Mouse (Mus musculus) embryonic facial prominence, embryonic 14.5 days (tissue): ENCODE data around the gene Fcer1g. TPM values are rescaled to one million over a fixed set of nuclear protein-coding genes. Genes with fewer than 3 reads are reported as not detected.
A peak's percentile ranks its signal among the peaks of the same experiment; 100 is the strongest.
"Not testable (repeated sequence)": the region's sequence is repeated elsewhere in the genome, so short reads cannot be mapped to it uniquely, and the experiment has no call there.

Experiments used
- ATAC-seq: fragments of 200-750 bp; cut with Nextera tagmentation; 2 replicates; pipeline ENCODE4 v1.8.0; 2017; ENCODE audit warnings: low read depth, moderate number of reproducible peaks, moderate TSS enrichment
- DNase-seq: peaks from one replicate; pipeline ENCODE4 v3.0.0-alpha.2; 2015; ENCODE audit warnings: low spot score
- H3K27ac ChIP-seq: fragments of 300-500 bp; sonication (generic); replicated peaks from 2 replicates; pipeline ENCODE4 v1.5.1; 2014; ENCODE audit warnings: low read depth, mild to moderate bottlenecking, low read length, moderate library complexity
- H3K27me3 ChIP-seq: fragments of 300-500 bp; sonication (generic); replicated peaks from 2 replicates; pipeline ENCODE4 v1.6.1; 2014; ENCODE audit warnings: low read length; ENCODE audit not compliant: control insufficient read depth, insufficient read depth
- H3K36me3 ChIP-seq: fragments of 300-500 bp; sonication (generic); 2 replicates; pipeline ENCODE4 v1.6.1; 2014; ENCODE audit warnings: low read length, mixed read lengths; ENCODE audit not compliant: control insufficient read depth, insufficient read depth
- H3K4me1 ChIP-seq: fragments of 300-500 bp; sonication (generic); 2 replicates; pipeline ENCODE4 v1.6.1; 2014; ENCODE audit warnings: antibody characterized with exemption, low read length; ENCODE audit not compliant: control insufficient read depth, insufficient read depth
- H3K4me2 ChIP-seq: fragments of 300-500 bp; sonication (generic); 2 replicates; pipeline ENCODE4 v1.6.1; 2014; ENCODE audit warnings: low read depth, mild to moderate bottlenecking, low read length, moderate library complexity, mixed read lengths
- H3K4me3 ChIP-seq: fragments of 300-500 bp; sonication (generic); 2 replicates; pipeline ENCODE4 v1.5.1; 2014; ENCODE audit warnings: low read depth, mild to moderate bottlenecking, low read length
- H3K9ac ChIP-seq: fragments of 300-500 bp; sonication (generic); 2 replicates; pipeline ENCODE4 v1.6.1; 2014; ENCODE audit warnings: low read depth, mild to moderate bottlenecking, low read length, moderate library complexity, mixed read lengths
- H3K9me3 ChIP-seq: fragments of 300-500 bp; sonication (generic); 2 replicates; pipeline ENCODE4 v1.6.1; 2016; ENCODE audit warnings: low read length; ENCODE audit not compliant: control insufficient read depth
- WGBS: fragments of 180-500 bp; shearing (Covaris S2); extraction: QIAGEN DNeasy Blood & Tissue Kit; methylation state at CpG from one replicate; pipeline ENCODE4 v1.1.7; 2014; 5-methylcytosine and 5-hydroxymethylcytosine counted together
- polyA plus RNA-seq: library from polyadenylated mRNA; unstranded; fragments of >200 nt; fragmentation: Nextera tagmentation; extraction: Ambion mirVana; gene quantifications from 2 replicates; pipeline ENCODE4 v1.2.1, GENCODE M21; 2014

Gene Fcer1g
- polyA plus RNA-seq, 1 experiment from 2014 or later = 100 TPM

GRCm38 (mm10) chr1:171249913-171250600 is 15.9 kb upstream of the Fcer1g start, which contains the start of gene Adamts4:
Adamts4 (plus strand) TSS chr1:171250421.
- WGBS = 5% methylated on average over 5 of the region's 5 CpGs
- DNase-seq = peak; percentile 90
- peaks cover 50% of the 10 kb centered on the region for H3K4me1 ChIP-seq

DNA sequence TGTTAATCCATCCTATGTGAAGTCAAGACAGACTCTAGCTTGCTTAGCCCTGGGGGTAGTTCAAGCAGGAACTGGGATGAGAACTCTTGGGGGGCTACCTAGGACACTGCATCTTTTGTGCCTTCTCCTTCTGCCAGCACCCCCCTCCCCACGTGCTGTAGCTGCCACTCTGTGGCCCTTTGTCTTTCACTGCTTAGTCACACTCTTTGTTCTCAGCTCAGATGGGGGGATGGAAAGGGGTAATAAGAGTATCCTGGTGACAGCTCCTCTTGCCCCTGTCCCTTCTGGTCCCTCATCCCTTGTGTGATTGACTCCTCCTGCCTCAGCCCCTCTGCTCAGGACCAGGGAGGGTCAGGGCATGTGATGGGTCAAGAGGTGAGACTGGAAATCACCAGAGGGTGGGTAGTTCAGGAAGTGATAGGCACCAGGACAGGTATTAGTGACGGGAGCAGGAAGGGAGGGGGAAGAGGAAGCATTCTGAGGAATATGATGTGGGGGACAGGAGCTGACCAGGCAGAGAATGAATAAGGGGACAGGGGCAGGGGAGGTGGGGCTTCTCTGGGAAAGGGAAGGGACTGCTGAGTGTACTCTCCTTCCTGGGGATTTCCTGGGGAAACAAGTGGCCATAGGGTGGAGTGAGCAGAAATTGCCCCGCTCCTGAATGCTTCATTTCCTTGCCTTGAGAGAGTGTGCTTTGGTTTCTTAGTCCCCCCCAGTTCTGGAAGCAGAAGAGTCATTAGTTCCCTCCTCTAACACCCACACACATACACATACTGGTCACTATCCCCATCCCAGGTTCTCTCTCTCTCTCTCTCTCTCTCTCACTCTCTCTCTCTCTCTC is 14.4 kb upstream of the Fcer1g start:
- 32% methylated on average over 2 of the region's 3 CpGs for WGBS

More at GRCm38 (mm10) chr1:171249913-171250600, 15.9 kb upstream of the Fcer1g start, which contains the start of gene Adamts4:
- peak; percentile 30; the same call in 1 of the 2 replicates for ATAC-seq
- no peaks in the 10 kb centered on the region for H3K27me3 ChIP-seq
- H3K4me2 ChIP-seq = peak within 1 kb of the TSS; percentile 80
- peak within 1 kb of the TSS; percentile 93 for H3K27ac ChIP-seq
- peak within 1 kb of the TSS; percentile 46 for H3K4me3 ChIP-seq
- no peaks in the 10 kb centered on the region for H3K9me3 ChIP-seq
- peak within 1 kb of the TSS; percentile 63 for H3K9ac ChIP-seq
- H3K36me3 ChIP-seq = peaks cover 27% of the 10 kb centered on the region

GRCm38 (mm10) chr1:171247916-171248315 is 13.8 kb upstream of the Fcer1g start:
- Histone ChIP-seq H3K27ac (peak overlapping the region; percentile 93), H3K27me3 (no peaks in the 10 kb centered on the region), H3K4me1 (peaks cover 50% of the 10 kb centered on the region), H3K36me3 (peaks cover 28% of the 10 kb centered on the region), H3K9ac (peak overlapping the region; percentile 62; the same call in 1 of the 2 replicates), H3K4me3 (peak overlapping the region; percentile 77; the same call in 1 of the 2 replicates), H3K9me3 (no peaks in the 10 kb centered on the region), H3K4me2 (peak overlapping the region; percentile 63)
- ATAC-seq = no peak
- peak; percentile 35 for DNase-seq
- 18% methylated on average over 4 of the region's 4 CpGs for WGBS

More for the DNA sequence above, 14.4 kb upstream of the Fcer1g start:
- DNase-seq = no peak
- Histone ChIP-seq H3K4me2 (0 out of 2 replicates have a peak overlapping the region, but pooled peaks have one; percentile 8), H3K27ac (peak overlapping the region; percentile 93), H3K4me3 (no peak overlapping the region), H3K27me3 (no peaks in the 10 kb centered on the region), H3K9ac (no peak overlapping the region), H3K36me3 (peaks cover 26% of the 10 kb centered on the region), H3K4me1 (peaks cover 50% of the 10 kb centered on the region), H3K9me3 (no peaks in the 10 kb centered on the region)
- no peak for ATAC-seq

- H3K9ac ChIP-seq = peak overlapping the region; percentile 62
Observed at GRCm38 (mm10) chr1:171247453-171247841, 13.3 kb upstream of the Fcer1g start.

DNA sequence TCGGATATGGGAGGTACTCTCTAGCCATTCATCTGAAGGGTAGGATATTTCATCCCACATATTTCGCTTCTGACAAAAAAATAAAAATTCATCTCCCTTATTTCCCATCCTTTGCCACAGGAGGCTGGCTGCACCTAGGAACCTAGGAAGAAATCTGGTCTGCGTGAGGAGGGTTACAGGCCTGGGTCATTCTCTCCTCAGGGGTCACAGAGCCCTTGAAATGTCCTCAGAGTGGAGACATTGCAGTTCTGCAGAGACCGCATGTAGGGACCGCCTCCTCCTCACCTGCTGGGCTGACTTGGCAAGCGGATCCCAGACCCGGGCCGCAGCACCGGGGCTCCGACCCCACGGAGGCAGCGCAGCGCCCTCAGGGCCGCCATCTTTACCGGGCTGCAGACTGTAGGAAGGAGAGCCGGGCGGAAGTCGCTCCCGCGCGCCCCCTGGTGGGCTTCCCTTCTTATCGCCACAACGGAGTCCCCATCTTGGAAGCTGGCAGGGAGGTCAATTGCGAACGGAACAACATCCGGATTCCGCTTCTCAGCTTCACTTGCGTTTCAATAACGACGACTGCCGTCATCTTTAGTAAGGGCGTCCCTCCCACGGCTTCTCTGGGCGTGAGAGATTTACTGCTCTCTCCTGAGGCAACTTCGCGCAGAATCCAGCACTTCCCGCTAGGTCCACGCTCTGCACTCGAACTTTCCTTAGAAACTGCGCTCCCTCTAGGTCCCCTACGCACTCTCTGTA is 12.7 kb upstream of the Fcer1g start:
- H3K27me3 ChIP-seq = no peaks in the 10 kb centered on the region
- peak overlapping the region; percentile 77 for H3K4me3 ChIP-seq
- peak overlapping the region; percentile 64 for H3K4me2 ChIP-seq
- DNase-seq (peak; percentile 100), ATAC-seq (peak; percentile 93)
- H3K4me1 ChIP-seq = peaks cover 42% of the 10 kb centered on the region
- H3K9me3 ChIP-seq = no peaks in the 10 kb centered on the region
- WGBS = under 1% methylated on average over 41 of the region's 41 CpGs
- H3K9ac ChIP-seq = peak overlapping the region; percentile 88
- peak overlapping the region; percentile 93 for H3K27ac ChIP-seq
- peaks cover 36% of the 10 kb centered on the region for H3K36me3 ChIP-seq

More at GRCm38 (mm10) chr1:171247453-171247841, 13.3 kb upstream of the Fcer1g start:
- Histone ChIP-seq H3K4me3 (peak overlapping the region; percentile 77), H3K27me3 (no peaks in the 10 kb centered on the region), H3K4me2 (peak overlapping the region; percentile 63), H3K27ac (peak overlapping the region; percentile 93), H3K4me1 (peaks cover 46% of the 10 kb centered on the region), H3K9me3 (no peaks in the 10 kb centered on the region), H3K36me3 (peaks cover 30% of the 10 kb centered on the region)
- 8% methylated on average over 13 of the region's 13 CpGs for WGBS
- ATAC-seq (no peak), DNase-seq (no peak)

DNA sequence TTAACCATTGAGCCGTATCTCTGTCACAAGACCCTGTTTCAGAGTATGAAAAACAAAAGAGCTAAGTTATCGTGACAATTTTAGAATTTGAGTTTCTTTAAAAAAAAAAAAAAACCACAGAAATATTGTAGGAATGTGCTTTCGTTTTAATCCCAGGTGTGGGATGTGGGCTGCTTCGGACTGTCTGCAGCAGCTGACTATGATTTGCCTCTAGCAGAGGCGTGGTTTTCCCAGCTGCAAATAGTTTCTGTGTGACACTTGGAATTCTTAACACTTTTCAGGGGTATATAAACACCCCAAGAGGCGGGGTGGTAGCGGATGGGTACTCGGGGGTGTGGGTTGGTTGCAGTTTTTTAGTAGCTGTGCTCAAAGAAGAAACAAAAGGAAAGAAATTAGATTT is 11.2 kb upstream of the Fcer1g start:
- H3K36me3 ChIP-seq = peaks cover 51% of the 10 kb centered on the region
- H3K4me1 ChIP-seq = peaks cover 27% of the 10 kb centered on the region
- H3K4me2 ChIP-seq = no peak overlapping the region
- H3K27ac ChIP-seq = no peak overlapping the region; the same call in 1 of the 2 replicates
- no peaks in the 10 kb centered on the region for H3K27me3 ChIP-seq
- DNase-seq (no peak), ATAC-seq (no peak)
- no peak overlapping the region; the same call in 1 of the 2 replicates for H3K4me3 ChIP-seq
- H3K9ac ChIP-seq = no peak overlapping the region; the same call in 1 of the 2 replicates
- 60% methylated on average over 8 of the region's 8 CpGs for WGBS
- no peaks in the 10 kb centered on the region for H3K9me3 ChIP-seq

DNA sequence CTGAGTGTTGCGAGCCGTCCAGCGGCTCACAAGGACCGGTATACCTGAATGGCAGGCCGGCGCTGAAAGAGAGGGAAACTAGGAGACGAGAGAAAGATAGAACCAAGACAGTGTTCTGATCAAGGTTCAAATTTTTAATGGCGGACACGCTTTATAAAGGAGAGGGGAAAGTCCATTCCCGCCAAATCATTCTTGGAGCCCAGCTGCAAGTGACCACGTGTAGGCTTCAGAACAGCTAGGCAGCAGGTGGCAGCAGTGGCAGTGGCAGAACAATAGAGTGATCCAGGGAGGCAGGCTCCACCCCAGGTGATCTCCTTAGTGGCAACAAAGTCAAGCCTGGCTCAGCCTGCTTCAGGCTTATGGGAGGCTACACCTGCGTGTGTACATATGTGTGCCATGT is 7.8 kb upstream of the Fcer1g start:
- WGBS = 88% methylated on average over 12 of the region's 12 CpGs
- H3K36me3 ChIP-seq = peaks cover 85% of the 10 kb centered on the region
- H3K9ac ChIP-seq, H3K27me3 ChIP-seq, H3K27ac ChIP-seq, H3K9me3 ChIP-seq, ATAC-seq, DNase-seq, H3K4me2 ChIP-seq, H3K4me3 ChIP-seq, H3K4me1 ChIP-seq: not testable (repeated sequence)

DNA sequence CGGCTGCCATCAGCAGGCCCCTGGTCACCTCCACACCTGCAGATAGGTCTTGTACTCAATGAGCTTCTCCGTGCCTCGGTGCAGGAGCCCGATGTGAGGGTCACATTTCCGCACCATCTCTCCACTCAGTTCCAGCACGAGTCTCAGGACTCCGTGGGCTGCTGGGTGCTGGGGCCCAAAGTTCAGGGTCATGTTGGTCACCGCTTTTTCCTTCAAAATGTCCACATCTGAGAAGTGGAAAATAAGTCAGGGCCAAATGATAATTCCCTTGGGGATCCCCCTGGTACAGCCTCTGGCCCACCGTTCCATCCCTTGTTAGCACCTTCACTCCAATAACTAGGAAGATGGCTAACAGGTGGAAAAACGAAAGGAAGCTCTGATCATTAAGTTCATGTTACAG is 6.7 kb upstream of the Fcer1g start:
- Histone ChIP-seq H3K9ac (no peak overlapping the region), H3K27ac (no peak overlapping the region), H3K27me3 (no peaks in the 10 kb centered on the region), H3K9me3 (no peaks in the 10 kb centered on the region), H3K4me1 (peaks cover 3% of the 10 kb centered on the region), H3K4me2 (no peak overlapping the region), H3K4me3 (no peak overlapping the region), H3K36me3 (peaks cover 95% of the 10 kb centered on the region)
- no peak for ATAC-seq
- DNase-seq = no peak
- 89% methylated on average over 10 of the region's 10 CpGs for WGBS
